Mouse (Mus musculus): ENCODE data around the gene Tbc1d2b.

- TF ChIP-seq CTCF (IDR thresholded peaks at IDR 0.05; ENCODE audit: low read depth, low read length) = no peak
- TF ChIP-seq GATA1 (IDR thresholded peaks at IDR 0.05; ENCODE audit: borderline replicate concordance, low read length) = no peak
- TF ChIP-seq TAL1 (conservative IDR thresholded peaks at IDR 0.05; ENCODE audit: low read depth, low read length) = no peak
- TF ChIP-seq POLR2AphosphoS5 (IDR thresholded peaks at IDR 0.05; ENCODE audit: insufficient replicate concordance, low read depth, low read length) = no peak
These were observed 33.8 kb downstream of the Tbc1d2b start for GRCm38 (mm10) chr9:90236817-90237216.

Measured in G1E (cell line).